Mouse (Mus musculus): Measurements from ENCODE around the gene Samd4. TPM values are rescaled to one million over a fixed set of nuclear protein-coding genes. Genes with fewer than 3 reads are reported as not detected.

Gene Samd4
- total and polyA plus RNA-seq, 3 experiments, result 0.22 TPM; not detected in 2

DNA sequence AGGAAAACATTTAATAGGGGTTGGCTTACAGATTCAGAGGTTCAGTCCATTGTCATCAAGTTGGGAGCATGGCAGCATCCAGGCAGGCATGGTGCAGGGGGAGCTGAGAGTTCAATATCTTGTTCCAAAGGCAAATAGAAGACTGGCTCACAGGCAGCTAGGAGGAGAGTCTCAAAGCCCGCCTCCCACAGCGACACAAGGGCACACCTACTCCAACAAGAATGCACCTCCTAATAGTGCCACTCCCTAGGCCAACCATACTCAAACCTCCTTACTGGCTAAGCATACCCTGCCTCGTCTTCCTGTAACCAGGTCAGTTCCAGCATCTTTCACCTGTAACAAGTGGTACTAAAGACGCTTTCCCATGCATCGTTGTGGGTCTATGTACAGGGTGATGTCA lies 245.3 kb downstream of the Samd4 start:
- no peak for ATAC-seq (ENCODE audit: extremely low read depth, insufficient number of reproducible peaks, low FRiP score, poor library complexity, severe bottlenecking)
- H3K27me3 ChIP-seq (ENCODE audit: insufficient read depth, low read length), result peaks cover 9% of the 10 kb centered on the region; the same call in 1 of the 2 replicates
- H3K4me3 ChIP-seq (ENCODE audit: low read depth, low read length), result no peak overlapping the region
- TF ChIP-seq TAL1 (conservative IDR thresholded peaks at IDR 0.05; ENCODE audit: low read depth, low read length) (no peak), GATA1 (IDR thresholded peaks at IDR 0.05; ENCODE audit: borderline replicate concordance, low read length) (no peak), POLR2AphosphoS5 (IDR thresholded peaks at IDR 0.05; ENCODE audit: insufficient replicate concordance, low read depth, low read length) (no peak), CTCF (IDR thresholded peaks at IDR 0.05; ENCODE audit: low read depth, low read length) (no peak), GATA2 (IDR thresholded peaks at IDR 0.05; ENCODE audit: borderline replicate concordance, low read depth, low read length) (no peak)
- H3K36me3 ChIP-seq (replicated peaks), result no peaks in the 10 kb centered on the region
- DNase-seq (ENCODE audit: low spot score), result no peak
- no peaks in the 10 kb centered on the region for H3K9me3 ChIP-seq (replicated peaks)
- no peaks in the 10 kb centered on the region for H3K4me1 ChIP-seq (ENCODE audit: insufficient read depth, low read depth, low read length)

DNA sequence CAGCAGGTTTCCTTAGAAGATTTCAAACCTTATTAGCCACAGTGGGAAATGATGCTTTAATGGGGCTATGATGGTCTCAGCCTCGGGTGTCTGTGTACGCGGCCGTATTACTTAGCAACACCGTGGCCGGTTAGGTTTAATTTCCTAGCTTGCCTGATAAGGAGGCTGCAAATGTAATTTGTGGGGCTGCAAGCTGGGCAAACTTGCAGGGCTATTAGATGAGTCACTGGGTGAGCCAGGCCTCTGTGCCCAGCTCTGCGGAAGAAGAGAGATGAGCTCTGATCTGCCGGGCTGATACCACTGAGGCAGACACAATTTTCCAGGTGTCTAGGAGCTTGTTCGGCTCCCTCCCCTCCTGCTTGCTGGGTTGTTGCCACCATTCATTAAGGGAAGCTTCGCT lies 251.3 kb downstream of the Samd4 start:
- TF ChIP-seq GATA2 (IDR thresholded peaks at IDR 0.05; ENCODE audit: borderline replicate concordance, low read depth, low read length), result no peak
- no peak for TF ChIP-seq CTCF (IDR thresholded peaks at IDR 0.05; ENCODE audit: low read depth, low read length)
- no peak for TF ChIP-seq GATA1 (IDR thresholded peaks at IDR 0.05; ENCODE audit: borderline replicate concordance, low read length)
- no peak for TF ChIP-seq POLR2AphosphoS5 (IDR thresholded peaks at IDR 0.05; ENCODE audit: insufficient replicate concordance, low read depth, low read length)
- TF ChIP-seq TAL1 (conservative IDR thresholded peaks at IDR 0.05; ENCODE audit: low read depth, low read length), result no peak
- H3K36me3 ChIP-seq (replicated peaks), result no peaks in the 10 kb centered on the region
- no peak overlapping the region for H3K4me3 ChIP-seq (ENCODE audit: low read depth, low read length)
- H3K4me1 ChIP-seq (ENCODE audit: insufficient read depth, low read depth, low read length), result no peaks in the 10 kb centered on the region
- H3K9me3 ChIP-seq (replicated peaks), result no peaks in the 10 kb centered on the region
- DNase-seq (ENCODE audit: low spot score), result no peak
- ATAC-seq (ENCODE audit: extremely low read depth, insufficient number of reproducible peaks, low FRiP score, poor library complexity, severe bottlenecking), result no peak
- H3K27me3 ChIP-seq (ENCODE audit: insufficient read depth, low read length), result 0 out of 2 replicates have a peak, but pooled peaks cover 5% of the 10 kb centered on the region

DNA sequence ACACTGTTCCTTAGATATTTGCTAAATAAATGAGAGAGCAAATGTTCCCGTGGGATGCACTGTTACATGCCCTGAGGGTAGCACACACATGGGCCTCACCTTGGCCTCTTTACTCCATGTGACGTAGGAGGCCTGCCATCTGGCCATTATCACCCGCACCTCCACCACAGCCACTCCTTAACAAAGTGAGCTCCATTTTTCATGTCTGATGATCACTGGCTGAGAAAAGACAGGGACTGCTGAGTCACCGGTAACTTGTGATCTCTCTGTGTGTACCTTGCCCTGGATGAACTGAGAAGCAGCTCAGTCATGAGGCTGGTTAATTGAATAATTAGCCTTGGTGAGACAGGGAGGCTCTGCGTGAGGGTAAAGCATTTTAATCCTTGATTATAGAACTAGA lies 254.0 kb downstream of the Samd4 start:
- DNase-seq (ENCODE audit: low spot score), result no peak

DNA sequence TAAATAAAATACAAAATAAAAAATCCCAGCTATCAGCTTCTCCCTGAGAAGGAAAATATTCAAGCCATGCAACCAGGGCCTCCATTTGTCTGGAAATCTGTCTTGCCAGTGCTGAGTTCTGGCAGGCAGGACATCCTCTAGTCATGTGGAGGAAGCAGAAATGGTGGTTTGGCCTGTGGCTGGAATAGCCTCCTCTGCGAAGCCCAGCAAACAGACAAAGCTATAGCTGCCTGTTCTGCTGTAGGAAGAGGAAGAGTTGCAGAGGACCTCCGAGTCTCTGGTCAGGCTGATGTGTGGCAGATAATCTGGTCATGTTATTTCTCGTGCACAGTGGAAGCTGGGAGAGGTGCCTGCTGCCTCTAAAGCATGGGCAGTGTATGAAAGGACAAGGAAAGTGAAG lies 256.2 kb downstream of the Samd4 start:
- Histone ChIP-seq H3K4me1 (ENCODE audit: insufficient read depth, low read depth, low read length) (no peaks in the 10 kb centered on the region), H3K27me3 (ENCODE audit: insufficient read depth, low read length) (0 out of 2 replicates have a peak, but pooled peaks cover 5% of the 10 kb centered on the region), H3K36me3 (replicated peaks) (no peaks in the 10 kb centered on the region), H3K9me3 (replicated peaks) (no peaks in the 10 kb centered on the region), H3K4me3 (ENCODE audit: low read depth, low read length) (no peak overlapping the region)
- DNase-seq (ENCODE audit: low spot score), result no peak
- no peak for TF ChIP-seq POLR2AphosphoS5 (IDR thresholded peaks at IDR 0.05; ENCODE audit: insufficient replicate concordance, low read depth, low read length)
- TF ChIP-seq GATA2 (IDR thresholded peaks at IDR 0.05; ENCODE audit: borderline replicate concordance, low read depth, low read length), result no peak
- TF ChIP-seq GATA1 (IDR thresholded peaks at IDR 0.05; ENCODE audit: borderline replicate concordance, low read length), result no peak
- TF ChIP-seq TAL1 (conservative IDR thresholded peaks at IDR 0.05; ENCODE audit: low read depth, low read length), result no peak
- TF ChIP-seq CTCF (IDR thresholded peaks at IDR 0.05; ENCODE audit: low read depth, low read length), result no peak
- ATAC-seq (ENCODE audit: extremely low read depth, insufficient number of reproducible peaks, low FRiP score, poor library complexity, severe bottlenecking), result no peak

More for the DNA sequence above, 254.0 kb downstream of the Samd4 start:
- no peak for TF ChIP-seq GATA1 (IDR thresholded peaks at IDR 0.05; ENCODE audit: borderline replicate concordance, low read length)
- TF ChIP-seq GATA2 (IDR thresholded peaks at IDR 0.05; ENCODE audit: borderline replicate concordance, low read depth, low read length), result no peak
- TF ChIP-seq CTCF (IDR thresholded peaks at IDR 0.05; ENCODE audit: low read depth, low read length), result no peak
- no peak for TF ChIP-seq TAL1 (conservative IDR thresholded peaks at IDR 0.05; ENCODE audit: low read depth, low read length)
- TF ChIP-seq POLR2AphosphoS5 (IDR thresholded peaks at IDR 0.05; ENCODE audit: insufficient replicate concordance, low read depth, low read length), result no peak
- Histone ChIP-seq H3K36me3 (replicated peaks) (no peaks in the 10 kb centered on the region), H3K9me3 (replicated peaks) (no peaks in the 10 kb centered on the region), H3K27me3 (ENCODE audit: insufficient read depth, low read length) (0 out of 2 replicates have a peak, but pooled peaks cover 5% of the 10 kb centered on the region), H3K4me1 (ENCODE audit: insufficient read depth, low read depth, low read length) (no peaks in the 10 kb centered on the region), H3K4me3 (ENCODE audit: low read depth, low read length) (no peak overlapping the region)
- no peak for ATAC-seq (ENCODE audit: extremely low read depth, insufficient number of reproducible peaks, low FRiP score, poor library complexity, severe bottlenecking)

DNA sequence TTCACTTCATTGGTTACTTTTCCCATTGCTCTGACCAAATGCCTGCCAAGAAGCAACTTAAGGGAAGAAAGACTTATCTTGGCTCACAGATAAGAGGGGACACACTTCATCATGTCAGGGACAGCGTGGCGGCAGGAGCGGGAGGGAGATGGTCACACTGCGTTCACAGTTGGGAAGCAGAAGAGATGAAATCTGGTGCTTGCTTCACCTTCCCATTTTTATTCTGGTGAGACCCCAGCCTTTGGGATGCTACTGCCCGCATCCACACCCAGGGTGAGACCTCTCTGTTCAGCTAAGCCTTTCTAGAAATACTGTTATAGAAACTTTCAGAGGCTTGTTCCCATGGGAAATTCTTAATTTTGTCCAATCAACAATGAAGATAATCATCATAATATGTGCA lies 261.7 kb downstream of the Samd4 start:
- TF ChIP-seq TAL1 (conservative IDR thresholded peaks at IDR 0.05; ENCODE audit: low read depth, low read length), result no peak
- TF ChIP-seq POLR2AphosphoS5 (IDR thresholded peaks at IDR 0.05; ENCODE audit: insufficient replicate concordance, low read depth, low read length), result no peak
- TF ChIP-seq GATA1 (IDR thresholded peaks at IDR 0.05; ENCODE audit: borderline replicate concordance, low read length), result no peak
- no peak for TF ChIP-seq GATA2 (IDR thresholded peaks at IDR 0.05; ENCODE audit: borderline replicate concordance, low read depth, low read length)
- no peak for TF ChIP-seq CTCF (IDR thresholded peaks at IDR 0.05; ENCODE audit: low read depth, low read length)
- ATAC-seq (ENCODE audit: extremely low read depth, insufficient number of reproducible peaks, low FRiP score, poor library complexity, severe bottlenecking) (no peak), DNase-seq (ENCODE audit: low spot score) (no peak)
- Histone ChIP-seq H3K9me3 (replicated peaks) (no peaks in the 10 kb centered on the region), H3K36me3 (replicated peaks) (no peaks in the 10 kb centered on the region), H3K4me1 (ENCODE audit: insufficient read depth, low read depth, low read length) (no peaks in the 10 kb centered on the region), H3K4me3 (ENCODE audit: low read depth, low read length) (no peak overlapping the region), H3K27me3 (ENCODE audit: insufficient read depth, low read length) (peaks cover 2% of the 10 kb centered on the region; the same call in 1 of the 2 replicates)

DNA sequence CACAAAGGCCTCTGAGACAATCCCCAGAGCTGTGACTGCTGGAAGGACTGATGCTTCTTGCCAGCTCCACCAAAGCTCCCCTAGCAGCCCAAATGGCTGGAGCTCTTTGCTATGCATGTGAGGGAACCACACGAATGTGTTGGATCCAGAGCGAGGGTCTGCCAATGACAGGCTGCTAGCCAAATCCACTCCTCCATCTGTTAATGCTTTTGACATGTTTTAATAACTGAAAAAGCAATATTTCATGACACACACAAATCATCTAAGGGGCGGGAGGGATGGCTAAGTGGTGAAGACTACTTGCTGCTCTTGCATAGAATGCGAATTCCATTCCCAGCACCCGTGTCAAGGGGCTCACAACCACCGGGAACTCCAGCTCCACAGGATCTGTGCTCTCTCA lies 268.7 kb downstream of the Samd4 start:
- Histone ChIP-seq H3K36me3 (replicated peaks) (no peaks in the 10 kb centered on the region), H3K4me3 (ENCODE audit: low read depth, low read length) (no peak overlapping the region), H3K27me3 (ENCODE audit: insufficient read depth, low read length) (peaks cover 9% of the 10 kb centered on the region; the same call in 1 of the 2 replicates), H3K4me1 (ENCODE audit: insufficient read depth, low read depth, low read length) (no peaks in the 10 kb centered on the region), H3K9me3 (replicated peaks) (no peaks in the 10 kb centered on the region)
- no peak for DNase-seq (ENCODE audit: low spot score)
- TF ChIP-seq GATA1 (IDR thresholded peaks at IDR 0.05; ENCODE audit: borderline replicate concordance, low read length) (no peak), GATA2 (IDR thresholded peaks at IDR 0.05; ENCODE audit: borderline replicate concordance, low read depth, low read length) (no peak), TAL1 (conservative IDR thresholded peaks at IDR 0.05; ENCODE audit: low read depth, low read length) (no peak), CTCF (IDR thresholded peaks at IDR 0.05; ENCODE audit: low read depth, low read length) (no peak), POLR2AphosphoS5 (IDR thresholded peaks at IDR 0.05; ENCODE audit: insufficient replicate concordance, low read depth, low read length) (no peak)
- ATAC-seq (ENCODE audit: extremely low read depth, insufficient number of reproducible peaks, low FRiP score, poor library complexity, severe bottlenecking), result no peak

Measured in G1E (cell line).